Mouse (Mus musculus) cortical plate, adult 2 months (tissue): Measurements from ENCODE around the gene Shq1.

Experiments
- CTCF ChIP-seq: fragments of 200-500 bp; IDR thresholded peaks from 2 replicates; pipeline ENCODE4 v1.5.1; 2011; ENCODE audit warnings: mild to moderate bottlenecking, control low read depth, low read length; ENCODE audit not compliant: insufficient read depth; ENCODE audit errors: extremely low read depth
- POLR2A ChIP-seq: fragments of 200-500 bp; IDR thresholded peaks from 2 replicates; pipeline ENCODE4 v1.6.1; 2011; ENCODE audit warnings: mild to moderate bottlenecking, low read length, control low read depth; ENCODE audit not compliant: insufficient read depth; ENCODE audit errors: extremely low read depth

- TF ChIP-seq CTCF (no peak), POLR2A (no peak)
Observed at GRCm38 (mm10) chr6:100542154-100542997, 128.6 kb downstream of the Shq1 start.
